Mouse (Mus musculus) splenic B cell, adult 2 months (primary cell): ENCODE results near the gene Kcnk2.
"Not testable (repeated sequence)": the region's sequence is repeated elsewhere in the genome, so short reads cannot be mapped to it uniquely, and the experiment has no call there.

Experiments
- DNase-seq: peaks from one replicate; pipeline ENCODE4 v3.0.0-alpha.2; 2011; ENCODE audit warnings: low read depth, low spot score
- H3K27me3 ChIP-seq: 2 replicates; pipeline ENCODE4 v1.6.1; 2012; ENCODE audit warnings: mild to moderate bottlenecking, low read length, moderate library complexity, mixed read lengths; ENCODE audit not compliant: control insufficient read depth, poor library complexity, insufficient read depth, severe bottlenecking
- H3K36me3 ChIP-seq: 2 replicates; pipeline ENCODE4 v1.6.1; 2012; ENCODE audit warnings: mild to moderate bottlenecking, low read length, moderate library complexity, mixed read lengths; ENCODE audit not compliant: control insufficient read depth, poor library complexity, insufficient read depth, severe bottlenecking

Gene Kcnk2

GRCm38 (mm10) chr1:189303001-189303400 lies 99.1 kb downstream of the Kcnk2 start:
- DNase-seq, result no peak
- H3K27me3 ChIP-seq, result no peaks in the 10 kb centered on the region
- no peaks in the 10 kb centered on the region for H3K36me3 ChIP-seq

- Histone ChIP-seq H3K36me3 (no peaks in the 10 kb centered on the region), H3K27me3 (no peaks in the 10 kb centered on the region; the same call in 1 of the 2 replicates)
- DNase-seq, result no peak
Measured at GRCm38 (mm10) chr1:189293679-189294406, 108.2 kb downstream of the Kcnk2 start.

GRCm38 (mm10) chr1:189290885-189291284 lies 111.2 kb downstream of the Kcnk2 start:
- Histone ChIP-seq H3K36me3 (no peaks in the 10 kb centered on the region), H3K27me3 (no peaks in the 10 kb centered on the region; the same call in 1 of the 2 replicates)
- no peak for DNase-seq

GRCm38 (mm10) chr1:189288948-189289347 lies 113.1 kb downstream of the Kcnk2 start:
- Histone ChIP-seq H3K36me3 (no peaks in the 10 kb centered on the region), H3K27me3 (no peaks in the 10 kb centered on the region)
- no peak for DNase-seq

GRCm38 (mm10) chr1:189272281-189272680 lies 129.8 kb downstream of the Kcnk2 start:
- no peak for DNase-seq
- H3K27me3 ChIP-seq, result no peaks in the 10 kb centered on the region
- H3K36me3 ChIP-seq, result no peaks in the 10 kb centered on the region

DNA sequence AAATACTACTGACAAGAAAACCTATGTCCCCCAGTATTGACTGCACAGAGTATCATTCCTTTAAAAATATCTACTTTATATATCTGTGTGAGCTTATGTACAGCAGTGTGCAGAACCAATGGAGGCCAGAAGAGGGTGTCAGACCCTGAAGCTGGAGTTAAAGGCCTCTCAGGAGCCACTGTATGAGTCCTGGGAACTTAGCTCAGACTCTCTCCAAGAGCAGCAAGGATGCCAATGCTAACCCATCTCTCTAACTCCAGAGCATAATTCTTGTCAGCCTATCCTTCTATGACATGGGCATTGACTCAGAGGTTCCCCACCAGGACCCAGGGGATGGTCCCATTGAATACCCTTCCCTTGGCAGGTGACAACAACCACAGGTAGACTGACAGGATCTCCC lies 148.4 kb downstream of the Kcnk2 start:
- no peak for DNase-seq
- no peaks in the 10 kb centered on the region; the same call in 1 of the 2 replicates for H3K27me3 ChIP-seq
- no peaks in the 10 kb centered on the region for H3K36me3 ChIP-seq

- no peaks in the 10 kb centered on the region for H3K36me3 ChIP-seq
- no peaks in the 10 kb centered on the region; the same call in 1 of the 2 replicates for H3K27me3 ChIP-seq
- DNase-seq, result peak; percentile 8
Measured at GRCm38 (mm10) chr1:189253207-189253606, 148.9 kb downstream of the Kcnk2 start.

DNA sequence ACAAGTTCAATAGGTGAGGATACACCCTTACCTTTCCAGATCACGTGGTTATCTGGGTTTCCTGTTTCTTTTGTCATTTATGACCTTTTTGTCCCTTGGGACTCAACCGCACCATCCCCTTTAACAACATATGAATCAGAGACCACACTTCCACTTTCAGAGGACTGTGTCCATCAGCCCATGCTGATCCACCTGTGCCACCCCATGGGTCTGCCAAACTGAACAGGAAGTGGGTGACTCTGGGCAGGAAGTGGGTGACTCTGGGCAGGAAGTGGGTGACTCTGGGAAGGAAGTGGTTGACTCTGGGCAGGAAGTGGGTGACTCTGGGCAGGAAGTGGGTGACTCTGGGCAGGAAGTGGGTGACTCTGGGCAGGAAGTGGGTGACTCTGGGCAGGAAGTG lies 158.9 kb downstream of the Kcnk2 start:
- DNase-seq, result peak; percentile 8
- H3K27me3 ChIP-seq, H3K36me3 ChIP-seq: not testable (repeated sequence)

DNA sequence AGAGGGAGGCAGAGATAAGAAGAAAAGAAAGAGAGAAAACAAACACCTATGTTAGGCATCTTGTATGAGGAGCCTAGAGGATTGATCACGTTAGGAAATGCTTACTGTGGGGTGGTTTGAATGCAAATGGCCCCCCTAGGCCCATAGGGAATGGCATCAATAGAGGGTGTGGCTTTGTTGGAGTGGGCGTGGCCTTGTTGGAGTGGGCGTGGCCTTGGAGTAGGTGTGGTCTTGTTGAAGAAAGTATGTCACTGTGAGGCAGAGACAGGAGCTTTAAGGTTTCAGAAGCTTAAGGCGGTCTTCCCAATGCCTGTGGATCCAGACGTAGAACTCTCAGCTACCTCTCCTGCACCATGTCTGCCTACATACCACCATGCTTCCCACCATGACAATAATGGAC lies 166.8 kb downstream of the Kcnk2 start:
- Histone ChIP-seq H3K27me3 (no peaks in the 10 kb centered on the region), H3K36me3 (no peaks in the 10 kb centered on the region)
- no peak for DNase-seq

GRCm38 (mm10) chr1:189232829-189233228 lies 169.2 kb downstream of the Kcnk2 start:
- Histone ChIP-seq H3K36me3 (no peaks in the 10 kb centered on the region), H3K27me3 (no peaks in the 10 kb centered on the region)
- no peak for DNase-seq

- H3K27me3 ChIP-seq, result no peaks in the 10 kb centered on the region
- DNase-seq, result no peak
- no peaks in the 10 kb centered on the region for H3K36me3 ChIP-seq
Measured at GRCm38 (mm10) chr1:189228222-189229084, 173.6 kb downstream of the Kcnk2 start.

DNA sequence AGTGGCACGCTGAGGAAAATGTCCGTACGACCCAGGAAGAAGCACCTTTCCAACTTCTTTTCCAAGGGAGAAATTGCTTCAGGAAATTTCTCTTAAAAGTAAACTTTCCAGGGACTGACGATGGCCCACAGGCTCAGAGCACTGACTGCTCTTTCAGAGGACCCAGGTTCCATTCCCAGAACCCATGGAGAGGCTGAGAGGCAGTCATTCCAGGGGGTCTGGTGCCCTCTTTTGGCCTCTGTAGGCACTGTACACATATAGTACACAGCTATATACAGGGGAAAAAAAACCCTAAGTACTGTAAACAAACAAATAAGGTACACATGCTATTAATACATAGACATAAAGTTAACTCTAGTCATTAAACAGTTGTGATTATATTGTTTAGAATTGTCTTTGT lies 174.6 kb downstream of the Kcnk2 start:
- H3K36me3 ChIP-seq, result no peaks in the 10 kb centered on the region
- no peaks in the 10 kb centered on the region for H3K27me3 ChIP-seq
- no peak for DNase-seq

DNA sequence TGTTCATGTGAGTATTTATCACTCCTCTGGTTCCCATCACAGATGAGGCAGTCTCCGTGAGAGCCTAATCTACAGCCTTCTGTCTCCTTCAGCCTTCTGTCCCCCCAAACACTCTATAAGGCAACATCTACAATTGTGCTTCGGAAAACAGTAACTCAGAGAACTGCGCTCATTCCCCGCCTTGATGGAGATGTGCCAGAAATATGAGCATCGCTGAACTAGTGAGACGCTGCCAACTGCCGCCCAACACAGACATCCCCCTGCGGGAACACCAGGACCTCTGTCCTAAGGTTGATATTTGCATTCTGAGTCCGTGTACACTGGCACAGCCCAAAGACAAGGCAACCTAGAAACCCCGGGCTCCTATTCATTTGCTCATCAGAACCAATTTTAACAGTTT lies 183.0 kb downstream of the Kcnk2 start:
- no peaks in the 10 kb centered on the region for H3K27me3 ChIP-seq
- DNase-seq, result no peak
- H3K36me3 ChIP-seq, result no peaks in the 10 kb centered on the region

- no peaks in the 10 kb centered on the region for H3K27me3 ChIP-seq
- no peaks in the 10 kb centered on the region for H3K36me3 ChIP-seq
- no peak for DNase-seq
Measured at GRCm38 (mm10) chr1:189217751-189218564, 184.1 kb downstream of the Kcnk2 start.

- Histone ChIP-seq H3K36me3 (no peaks in the 10 kb centered on the region), H3K27me3 (no peaks in the 10 kb centered on the region)
- DNase-seq, result no peak
Measured at GRCm38 (mm10) chr1:189215131-189215530, 186.9 kb downstream of the Kcnk2 start.
